Mouse (Mus musculus) limb, embryonic 13.5 days (tissue): ENCODE data around the gene Rhd. TPM values are rescaled to one million over a fixed set of nuclear protein-coding genes. Genes with fewer than 3 reads are reported as not detected.

Experiments used
- polyA plus RNA-seq: library from polyadenylated mRNA; unstranded; fragments of >200 nt; fragmentation: Nextera tagmentation; extraction: Ambion mirVana; gene quantifications from 2 replicates; pipeline ENCODE4 v1.2.1, GENCODE M21; 2015

The Rhd gene
- polyA plus RNA-seq, 1 experiment from 2014 or later = 2.9 TPM

Other genes with a start within 250 kb of the Rhd start
- gene Man1c1, start 160.2 kb upstream of the Rhd start, polyA plus RNA-seq = 2.9 and 3.5 TPM in 2 replicates
- gene Ldlrap1, start 96.5 kb upstream of the Rhd start, polyA plus RNA-seq = 22.0 and 24.5 TPM in 2 replicates
- 56.7 and 57.9 TPM in 2 replicates for gene Maco1, start 11.2 kb upstream of the Rhd start, polyA plus RNA-seq
- gene Tmem50a, start 50.5 kb downstream of the Rhd start, polyA plus RNA-seq = 187 and 193 TPM in 2 replicates
- gene Rsrp1, start 59.1 kb downstream of the Rhd start, polyA plus RNA-seq = 523 and 552 TPM in 2 replicates
- gene Syf2, start 66.4 kb downstream of the Rhd start, polyA plus RNA-seq = 73.4 and 75.5 TPM in 2 replicates